Mouse (Mus musculus): ENCODE results near the gene Abhd17c.

GRCm38 (mm10) chr7:84125730-84126129, 26.0 kb downstream of the Abhd17c start:
- TF ChIP-seq CTCF (IDR thresholded peaks at IDR 0.05; ENCODE audit: control insufficient read depth, insufficient read depth, low read length) (no peak), POLR2A (IDR thresholded peaks at IDR 0.05; ENCODE audit: borderline replicate concordance, control insufficient read depth, low read depth, low read length) (no peak)

Measured in bone marrow, adult 2 months (tissue).